Mouse (Mus musculus): ENCODE results near the gene Scgb3a1.

- TF ChIP-seq POLR2A (IDR thresholded peaks at IDR 0.05; ENCODE audit: extremely low read depth, insufficient read depth, low read length) (no peak), CTCF (IDR thresholded peaks at IDR 0.05; ENCODE audit: extremely low read depth, insufficient read depth, low read length) (no peak)
Measured at GRCm38 (mm10) chr11:49704804-49705203, 41.4 kb downstream of the Scgb3a1 start.
